Mouse (Mus musculus) embryo, embryonic 10 days (tissue): ENCODE measurements at regions not wholly inside any gene's neighbourhood (a gene's known extent, or its start where the extent isn't known, plus 50 kb on each side); places are given as distances from the start of the nearest gene placed in this dataset.

Source experiments
- DNase-seq: peaks from one replicate; pipeline ENCODE4 v3.0.0-alpha.2; 2015; ENCODE audit warnings: low spot score

- DNase-seq: peak; percentile 15
Measured at GRCm38 (mm10) chr9:112014796-112015195, 220.9 kb downstream of the Arpp21 start.

DNA sequence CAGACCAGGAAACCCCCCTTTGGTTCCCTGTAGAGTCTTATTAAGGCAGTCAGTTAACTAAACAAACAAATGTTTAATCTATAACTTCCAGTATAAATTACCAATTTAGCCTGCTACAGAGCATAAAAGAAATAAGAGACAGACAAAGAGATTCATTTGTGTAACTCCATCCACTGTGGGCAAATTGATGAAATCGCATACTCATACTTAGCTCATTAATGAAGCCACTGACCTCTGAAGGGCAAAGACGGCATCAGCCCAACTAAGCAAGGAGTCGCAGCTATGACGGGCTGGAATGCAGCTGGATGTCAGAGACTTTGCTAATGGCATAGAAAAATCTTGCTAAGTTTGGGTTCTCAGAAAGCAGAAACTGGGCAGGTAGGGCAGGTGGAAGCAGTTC, 241.3 kb downstream of the Arpp21 start:
- no peak for DNase-seq

DNA sequence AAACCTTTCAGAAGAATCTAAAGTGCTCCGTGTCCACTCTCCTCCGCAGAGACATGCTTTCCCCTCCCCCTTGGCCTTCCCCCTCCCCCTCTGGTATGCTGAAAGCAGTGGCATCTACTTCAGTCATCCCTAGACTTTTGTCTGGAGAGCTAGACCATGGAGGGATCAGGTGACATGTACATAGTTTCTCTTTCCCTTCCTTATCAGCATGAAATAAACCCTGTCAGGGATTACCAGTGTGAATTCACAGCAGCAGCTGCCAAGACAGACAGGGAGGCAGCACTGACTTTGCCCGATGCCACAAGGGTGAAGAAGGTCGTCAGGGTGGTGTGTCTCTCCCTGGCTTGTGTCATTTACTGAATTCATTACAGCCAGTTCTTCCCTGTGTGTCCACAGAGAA, 241.9 kb downstream of the Arpp21 start:
- DNase-seq: peak; percentile 43

- no peak for DNase-seq
Measured at GRCm38 (mm10) chr9:111990060-111990459, 245.7 kb downstream of the Arpp21 start.

DNA sequence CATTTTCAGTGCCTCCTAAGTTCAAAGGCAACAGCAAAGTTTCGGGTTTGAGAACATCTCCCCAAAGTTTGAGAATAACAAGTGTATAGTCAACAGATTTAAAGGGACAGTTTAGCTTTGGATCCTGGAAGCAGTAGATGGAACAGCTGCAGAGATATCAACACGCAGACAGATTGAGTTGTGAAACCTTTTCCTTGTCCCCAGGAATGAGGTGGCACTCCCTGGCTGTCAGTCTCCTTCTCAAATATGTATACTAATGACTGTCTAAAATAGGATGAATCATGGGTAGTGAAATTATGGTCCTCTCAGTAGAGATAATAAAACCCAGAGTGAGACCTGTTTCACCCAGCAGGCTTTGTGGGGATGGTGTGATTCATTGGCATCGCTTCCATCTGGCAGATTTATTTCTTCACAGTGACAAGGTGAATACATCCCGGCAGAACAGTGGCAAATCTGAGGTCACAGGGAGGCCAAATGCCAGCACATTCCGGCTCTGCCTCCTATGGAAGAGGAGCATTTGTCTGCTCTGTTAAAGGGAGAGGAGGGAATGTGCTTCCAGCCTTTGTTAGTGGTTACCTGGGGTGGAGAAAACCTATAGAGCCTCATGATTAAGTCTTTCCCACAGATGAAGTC, 272.2 kb downstream of the Arpp21 start:
- peak; percentile 64 for DNase-seq

GRCm38 (mm10) chr9:111957799-111958198, 267.7 kb upstream of the Stac start:
- DNase-seq: peak; percentile 51

DNA sequence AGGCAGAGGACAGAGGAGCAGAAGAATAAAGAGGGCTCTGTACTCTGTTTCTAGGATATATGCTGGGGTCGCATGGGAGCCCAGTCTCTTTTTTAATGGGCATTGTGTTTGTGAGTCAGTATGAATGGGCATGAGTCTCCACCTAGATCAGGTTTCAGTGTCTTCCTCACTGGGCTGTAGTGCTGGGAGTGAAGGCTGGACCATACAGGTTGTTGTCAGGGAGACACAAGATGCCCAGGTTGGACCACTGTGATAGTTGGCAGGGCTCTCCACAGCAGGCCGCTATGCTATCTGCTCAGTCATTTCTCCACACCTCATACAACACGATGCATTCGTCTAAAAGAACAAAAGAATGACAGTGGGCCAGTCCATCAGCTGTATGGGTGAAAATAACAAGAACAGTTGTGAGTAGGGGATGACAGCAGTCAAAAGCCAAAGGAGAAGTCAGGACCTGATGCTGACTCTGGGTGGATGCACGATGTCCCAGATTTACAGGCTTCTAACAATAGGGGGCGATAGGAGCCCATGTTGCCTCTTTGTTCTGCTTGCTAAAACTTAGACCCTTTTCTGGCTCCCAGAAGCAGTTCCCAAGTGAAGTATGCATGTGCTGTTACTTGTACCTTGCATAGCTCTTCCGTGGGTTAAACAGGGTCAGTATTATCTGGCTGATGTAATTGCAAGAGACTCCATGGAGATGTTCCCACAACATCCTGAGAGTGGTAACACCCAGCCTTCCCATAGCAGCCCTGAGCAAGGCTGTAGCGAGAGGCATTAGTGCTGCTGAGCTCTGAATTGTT, 249.3 kb upstream of the Stac start:
- peak; percentile 58 for DNase-seq

- no peak for DNase-seq
Measured at GRCm38 (mm10) chr9:111932455-111932854, 242.3 kb upstream of the Stac start.

GRCm38 (mm10) chr9:111918275-111918940, 228.3 kb upstream of the Stac start:
- DNase-seq: peak; percentile 91

DNA sequence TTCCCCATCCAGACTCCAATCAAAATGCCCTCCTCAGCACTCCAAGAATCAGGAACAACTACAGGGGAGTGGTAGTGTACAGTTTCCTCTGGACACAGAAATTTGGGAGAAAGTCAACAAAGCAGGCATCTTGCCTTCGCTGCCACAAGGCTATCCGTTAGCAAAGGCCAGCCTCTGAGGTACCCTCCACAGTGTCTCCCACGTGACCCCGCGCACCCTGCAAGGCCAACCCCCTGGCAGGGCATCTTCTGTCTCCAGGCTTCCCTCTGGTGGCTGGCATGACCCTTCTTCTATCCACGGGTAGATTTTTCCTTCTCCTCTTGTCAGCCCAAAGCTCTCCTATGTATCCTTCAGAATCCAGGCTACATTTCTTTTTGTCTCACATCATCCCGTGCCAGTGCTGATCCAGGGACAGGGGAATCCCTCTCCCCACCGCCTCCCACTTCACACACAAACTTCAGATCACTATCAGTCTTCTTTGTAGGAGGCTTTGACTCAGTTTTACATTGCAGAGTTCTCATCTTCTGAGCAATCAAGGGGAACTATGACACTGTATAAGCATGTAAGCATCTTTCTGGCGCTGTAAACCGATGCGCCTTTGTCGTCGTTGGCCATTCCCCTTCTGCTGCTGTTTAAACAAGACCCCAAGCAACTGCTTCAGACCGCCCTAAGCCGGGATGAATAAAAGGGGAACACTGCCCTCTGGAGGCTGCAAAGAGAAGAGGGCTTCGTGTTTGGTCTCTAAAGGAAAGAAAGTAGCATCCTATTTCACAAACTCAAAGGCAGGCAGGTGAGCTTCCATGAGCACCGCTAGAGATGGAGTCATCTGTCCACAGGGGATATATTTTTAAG, 226.8 kb upstream of the Stac start:
- DNase-seq: peak; percentile 84

DNA sequence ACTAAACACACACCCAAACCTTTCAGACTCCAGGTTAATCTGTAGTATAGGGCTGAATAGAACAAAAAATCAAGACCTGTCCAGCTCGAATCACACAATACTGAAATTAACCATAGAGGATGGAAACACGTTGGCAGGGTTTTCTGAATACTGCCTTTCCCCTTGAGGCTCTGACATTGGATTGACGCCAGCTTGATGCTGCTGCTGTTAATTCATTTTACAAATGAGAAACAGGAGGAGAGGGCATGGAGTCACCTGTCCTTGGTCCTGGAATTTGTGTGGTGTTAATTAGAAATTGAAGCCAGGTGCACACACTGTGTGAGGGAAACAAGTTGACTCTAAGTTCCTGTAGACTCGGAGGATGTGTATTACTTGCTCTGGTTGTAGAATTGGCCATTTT, 218.7 kb upstream of the Stac start:
- DNase-seq: peak; percentile 18

DNA sequence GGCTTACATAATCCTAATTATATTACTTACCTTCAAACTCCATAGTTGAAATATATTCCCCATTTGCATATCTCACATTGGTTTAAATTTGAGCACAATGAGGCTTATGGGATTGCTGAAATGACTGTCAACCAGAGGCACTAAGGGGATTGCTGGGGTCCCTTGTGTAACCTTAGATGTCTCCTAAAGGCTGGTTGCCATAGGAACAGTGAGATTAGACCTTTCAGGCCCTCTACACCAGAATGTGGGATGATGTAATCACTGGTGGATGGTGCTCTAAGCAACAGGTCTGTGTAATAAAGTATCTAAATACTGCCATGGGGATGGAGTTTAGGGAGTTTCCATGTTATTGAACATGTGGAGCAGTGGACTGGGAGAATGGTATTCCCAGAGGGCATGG, 210.0 kb upstream of the Stac start:
- no peak for DNase-seq

GRCm38 (mm10) chr9:111897626-111898025, 207.5 kb upstream of the Stac start:
- no peak for DNase-seq

DNA sequence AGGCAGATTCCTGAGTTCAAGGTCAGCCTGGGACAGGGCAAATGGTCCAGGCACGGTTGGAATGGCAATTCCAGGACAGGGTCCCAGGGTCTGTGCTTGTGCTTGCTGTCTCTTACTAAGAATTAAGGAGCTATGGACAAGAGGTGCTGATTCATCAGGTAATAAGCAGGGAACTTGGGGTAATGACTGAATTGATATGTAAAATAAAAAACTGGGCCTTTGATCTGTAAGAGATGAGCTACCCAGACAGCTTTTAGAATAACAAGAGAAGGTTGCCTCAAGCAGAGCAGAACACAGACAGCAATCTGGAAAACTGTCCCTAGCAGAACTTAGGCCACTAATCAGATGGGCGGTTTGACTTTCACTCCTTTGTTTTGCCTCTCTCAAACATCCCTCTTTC, 189.6 kb upstream of the Stac start:
- DNase-seq: no peak

DNA sequence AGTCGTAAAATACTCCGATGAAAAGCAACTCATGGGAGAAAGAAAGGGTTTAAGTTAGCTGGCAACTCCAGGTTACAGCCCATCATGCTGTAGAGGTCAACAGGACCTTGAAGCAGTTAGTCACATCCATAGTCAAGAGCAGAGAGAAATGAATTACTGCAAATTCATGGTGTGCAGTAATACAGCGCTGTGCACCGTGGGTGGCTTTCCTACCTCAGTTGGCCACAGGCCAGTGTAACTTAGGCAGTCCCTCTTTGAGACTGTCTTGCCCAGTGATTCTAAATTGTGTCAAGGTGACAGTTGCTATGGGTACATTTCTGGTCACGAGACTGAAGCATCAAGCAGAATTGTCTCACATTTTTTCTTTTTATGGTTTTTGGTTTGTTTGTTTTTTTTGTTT, 186.7 kb upstream of the Stac start:
- DNase-seq: no peak

- no peak for DNase-seq
Measured at GRCm38 (mm10) chr9:111870466-111870865, 180.3 kb upstream of the Stac start.

DNA sequence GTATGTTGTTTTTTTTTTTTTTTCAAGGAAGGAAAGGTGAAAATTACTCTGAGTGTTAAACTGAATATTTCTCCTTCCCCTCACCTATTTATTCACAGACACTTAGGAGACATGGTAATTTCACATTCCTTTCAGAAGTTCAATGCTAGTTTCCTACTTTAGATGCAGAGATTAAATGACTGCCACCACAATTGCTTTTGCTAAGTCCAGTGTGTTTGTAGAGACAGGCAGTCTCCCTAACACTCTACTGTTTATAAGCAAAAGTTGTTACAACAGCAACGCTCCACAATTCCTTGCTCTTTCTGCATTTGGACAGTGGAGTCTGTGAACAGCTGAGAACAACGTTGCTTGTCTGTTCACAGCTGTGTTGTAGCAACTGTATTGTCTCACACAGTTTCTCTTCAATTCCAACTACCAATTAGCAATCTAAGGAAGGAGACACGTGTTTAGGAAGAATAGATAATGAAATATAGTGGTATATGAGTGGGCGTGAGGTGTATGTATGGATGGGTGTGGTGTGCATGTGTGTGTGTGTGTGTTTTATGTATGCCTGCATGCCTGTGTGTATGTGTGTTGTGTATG, 179.7 kb upstream of the Stac start:
- DNase-seq: no peak

DNA sequence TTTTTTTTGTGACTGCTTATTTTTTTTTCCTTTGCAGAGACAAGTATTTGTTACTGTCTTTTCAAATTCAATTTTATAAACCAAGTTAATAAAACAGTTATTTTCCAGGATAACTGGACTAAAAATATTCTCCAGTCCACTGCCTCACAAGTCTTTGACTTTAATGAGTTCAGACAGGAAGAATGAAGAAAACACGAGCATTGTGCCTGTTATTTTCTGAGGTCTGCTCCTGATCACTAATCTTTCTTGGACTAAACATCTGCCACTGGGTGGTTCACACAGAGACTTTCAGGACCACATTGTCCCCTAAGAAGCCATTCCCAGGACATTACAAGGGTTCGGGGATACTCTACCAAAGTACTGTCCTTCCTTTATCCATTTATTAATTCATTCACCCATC, 167.9 kb upstream of the Stac start:
- no peak for DNase-seq

- no peak for DNase-seq
Measured at GRCm38 (mm10) chr9:111854976-111855375, 164.8 kb upstream of the Stac start.

- DNase-seq: no peak
Measured at GRCm38 (mm10) chr9:111846366-111846765, 156.2 kb upstream of the Stac start.

GRCm38 (mm10) chr9:111841151-111841550, 151.0 kb upstream of the Stac start:
- no peak for DNase-seq
